Mouse (Mus musculus) layer of hippocampus, adult 2 months (tissue): Measurements from ENCODE around the gene Agbl4. TPM values are rescaled to one million over a fixed set of nuclear protein-coding genes. Genes with fewer than 3 reads are reported as not detected.

Experiments
- DNase-seq, 2 experiments: peaks; one replicate each; pipeline ENCODE4 v3.0.0; 2022; ENCODE audit warnings: low spot score in 2 of 2
- H3K27ac ChIP-seq: fragments of 200-600 bp; 2 replicates; pipeline ENCODE4 v1.8.1; 2022
- H3K4me3 ChIP-seq: fragments of 200-600 bp; 2 replicates; pipeline ENCODE4 v1.8.1; 2022; ENCODE audit warnings: mild to moderate bottlenecking
- CTCF ChIP-seq: fragments of 200-600 bp; conservative IDR thresholded peaks from 2 replicates; pipeline ENCODE4 v1.8.1; 2022; ENCODE audit warnings: antibody characterized with exemption, mild to moderate bottlenecking, moderate library complexity
- total RNA-seq, 2 experiments: library from RNA; stranded (reverse); gene quantifications; 2 replicates each; pipeline ENCODE4 v1.2.3; 2021

Agbl4 gene
- total RNA-seq, 2 experiments from 2014 or later, result 13.5 to 15.7 TPM

DNA sequence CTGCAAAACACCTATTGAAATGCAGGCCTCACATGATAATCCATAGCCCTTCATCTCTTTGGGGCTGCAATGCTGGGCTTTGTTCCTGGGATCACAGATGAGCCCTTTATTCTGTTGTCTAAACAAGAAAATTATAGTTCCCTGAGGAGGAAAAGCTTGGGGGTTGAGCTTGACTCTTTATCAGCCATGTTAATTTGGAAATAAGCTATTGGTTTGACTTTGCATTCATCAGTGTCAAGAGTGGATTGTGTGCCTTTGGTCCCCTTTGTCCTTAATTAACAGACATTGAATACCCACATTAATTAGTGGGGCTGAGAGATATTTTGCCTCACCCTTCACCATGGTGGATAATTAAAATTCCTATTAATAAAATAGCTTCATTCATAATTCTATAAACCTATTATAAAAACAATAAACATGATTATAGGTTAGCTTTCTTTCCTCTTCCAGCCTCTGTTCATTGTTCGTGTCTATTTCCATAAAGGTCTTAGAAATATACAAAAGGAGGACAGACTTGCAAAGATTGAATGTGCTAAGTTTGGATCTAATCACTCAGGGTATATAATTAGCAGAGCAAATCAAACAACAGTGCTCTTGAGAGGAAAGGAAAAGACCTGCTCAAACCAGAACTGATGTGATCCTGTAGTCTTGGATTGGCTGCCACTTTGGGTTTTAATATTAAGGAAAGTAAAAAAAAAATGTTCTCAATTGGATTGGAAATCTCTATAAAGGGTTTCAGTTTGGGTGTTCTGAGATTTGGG, 607.4 kb downstream of the Agbl4 start:
- no peak for TF ChIP-seq CTCF
- DNase-seq, result no peak
- H3K4me3 ChIP-seq, result no peak overlapping the region
- no peak overlapping the region for H3K27ac ChIP-seq

DNA sequence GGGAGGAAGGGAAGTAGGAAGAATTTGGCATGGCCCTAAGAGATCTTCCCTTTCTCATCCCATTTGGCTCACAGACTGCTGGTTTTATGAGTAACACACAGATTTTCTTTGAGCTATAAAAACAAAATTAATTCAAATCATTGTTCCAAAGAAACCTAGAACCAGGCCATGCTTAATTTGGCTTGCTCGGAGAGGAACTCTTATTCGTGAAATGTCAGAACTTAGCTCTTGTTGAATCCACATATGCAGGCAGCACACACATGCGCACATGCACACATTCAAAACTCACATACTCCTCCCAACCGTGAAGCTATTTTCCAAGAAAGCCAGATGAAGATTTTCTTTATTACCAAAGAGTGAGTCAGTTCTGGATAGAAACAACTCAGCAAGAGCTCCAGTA, 621.9 kb downstream of the Agbl4 start:
- no peak for TF ChIP-seq CTCF
- Histone ChIP-seq H3K27ac (peak overlapping the region; percentile 11; the same call in 1 of the 2 replicates), H3K4me3 (no peak overlapping the region)
- DNase-seq, result peak in 1 of 2 experiments; percentile 61

DNA sequence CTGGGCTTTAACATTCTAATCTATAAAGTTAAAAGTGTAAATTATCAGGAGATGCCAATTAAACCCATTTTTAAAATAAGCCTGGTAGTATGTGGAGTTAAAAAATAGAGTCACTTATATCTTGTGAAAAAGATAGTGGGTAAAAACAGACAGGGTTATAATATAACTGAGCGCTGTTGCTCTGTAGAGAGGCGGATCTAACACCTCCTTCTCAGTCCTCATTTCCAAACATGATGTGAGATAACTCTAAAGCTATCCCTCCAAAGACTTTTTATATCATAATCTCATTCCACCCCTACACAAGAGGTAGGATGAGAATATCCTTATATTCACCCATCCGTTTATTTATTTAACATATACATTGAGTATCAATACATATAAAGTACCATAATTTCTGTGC, 669.9 kb downstream of the Agbl4 start:
- Histone ChIP-seq H3K27ac (no peak overlapping the region), H3K4me3 (no peak overlapping the region)
- no peak for DNase-seq
- TF ChIP-seq CTCF, result no peak

DNA sequence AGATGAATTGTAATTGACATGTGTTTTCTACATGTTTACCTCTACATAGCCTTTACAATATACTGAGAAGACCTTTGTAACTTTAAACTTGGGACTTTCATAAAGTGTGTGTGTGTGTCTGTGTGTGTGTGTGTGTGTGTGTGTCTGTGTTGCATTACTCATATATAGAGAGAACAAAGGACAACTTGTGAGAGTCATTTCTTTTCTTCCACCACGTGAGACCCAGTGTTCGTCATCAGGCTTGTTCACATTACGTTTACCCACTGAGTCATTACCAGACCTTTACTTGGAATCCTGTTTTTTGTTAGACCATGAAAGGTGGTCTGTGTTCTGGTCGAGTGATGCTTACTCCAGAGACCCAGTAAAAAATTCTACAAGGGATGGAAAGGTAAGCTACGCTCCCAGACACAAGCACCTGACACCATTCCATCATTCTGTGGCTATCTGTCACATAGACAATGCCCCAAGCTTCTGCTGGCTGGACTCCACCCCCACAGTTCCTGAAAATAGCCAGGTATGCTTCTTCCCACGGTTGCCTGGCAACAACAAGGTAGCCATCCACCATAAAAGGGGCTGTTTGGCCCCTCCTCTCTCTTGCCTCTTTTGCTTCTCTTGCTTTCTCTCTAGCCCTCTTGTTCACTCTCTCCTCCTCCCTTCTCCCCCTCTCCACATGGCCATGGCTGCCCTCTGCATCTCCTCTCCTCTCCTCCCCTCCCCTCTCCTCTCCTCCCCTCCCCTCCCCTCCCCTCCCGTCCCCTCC, 676.5 kb downstream of the Agbl4 start:
- no peak for DNase-seq
- TF ChIP-seq CTCF, result no peak
- H3K4me3 ChIP-seq, result no peak overlapping the region
- no peak overlapping the region for H3K27ac ChIP-seq

DNA sequence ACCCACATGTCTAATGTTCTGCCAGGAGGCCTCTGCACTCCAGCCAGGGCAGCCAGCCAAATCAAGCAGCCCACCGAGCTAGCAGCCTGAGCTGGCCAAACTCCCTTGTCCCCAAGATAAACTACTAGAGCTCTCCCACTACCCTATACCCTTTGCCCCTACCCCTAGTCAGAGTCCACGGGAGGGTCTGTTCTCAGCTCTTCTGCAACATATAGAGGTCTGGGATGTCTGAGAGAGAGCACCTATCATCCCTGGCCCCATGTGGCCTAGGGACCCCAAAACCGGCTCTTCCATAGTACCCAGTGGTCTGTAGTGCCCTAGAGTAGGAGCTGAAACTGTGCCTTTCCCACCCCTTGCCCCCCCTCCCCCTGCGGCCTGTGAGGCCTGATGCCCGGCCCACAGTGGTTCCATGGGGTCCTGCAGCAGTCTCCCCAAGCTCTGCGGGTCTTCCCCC, 677.3 kb downstream of the Agbl4 start:
- DNase-seq, result no peak
- no peak overlapping the region for H3K27ac ChIP-seq
- TF ChIP-seq CTCF, result no peak

DNA sequence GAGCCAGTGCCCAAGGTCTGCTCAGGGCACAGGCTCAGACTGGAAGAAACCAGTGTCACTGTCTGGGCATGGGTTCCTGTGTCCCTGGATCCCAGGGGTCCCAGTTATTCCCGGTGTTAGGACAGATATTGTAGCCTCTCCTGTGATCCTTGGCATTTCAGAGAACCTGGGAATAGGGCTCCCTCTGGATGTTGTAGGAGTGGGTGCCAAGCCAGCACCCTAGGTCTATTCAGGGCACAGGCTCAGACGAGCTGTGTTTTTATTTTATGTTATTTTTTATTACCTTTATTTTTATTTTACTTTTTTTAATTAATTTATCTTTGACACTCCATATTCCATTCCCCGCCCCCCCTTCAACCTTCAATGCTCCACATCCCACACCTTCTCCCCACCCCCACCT, 680.3 kb downstream of the Agbl4 start:
- no peak for DNase-seq
- TF ChIP-seq CTCF, result no peak
- H3K4me3 ChIP-seq, result no peak overlapping the region
- H3K27ac ChIP-seq, result no peak overlapping the region

More for the DNA sequence above, 677.3 kb downstream of the Agbl4 start:
- no peak overlapping the region for H3K4me3 ChIP-seq

DNA sequence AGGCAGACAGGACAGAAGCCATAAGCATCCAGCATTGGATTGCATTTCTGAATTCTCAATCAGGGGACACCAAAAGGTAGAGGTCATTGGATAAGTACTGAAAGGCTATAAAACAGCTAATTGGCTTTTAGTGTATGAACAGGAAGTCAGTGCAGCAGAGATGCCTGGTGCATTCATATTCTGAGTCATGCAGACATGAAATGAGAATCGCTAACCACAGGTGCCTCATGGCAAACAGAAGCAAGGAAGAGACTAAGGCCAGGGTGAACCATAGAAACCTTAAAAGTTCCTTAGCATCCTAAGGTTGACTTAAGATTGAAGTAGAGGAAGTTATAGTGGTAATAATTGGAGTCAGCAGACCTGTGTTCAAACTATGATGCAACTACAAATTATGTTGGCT, 687.9 kb downstream of the Agbl4 start:
- no peak for DNase-seq
- Histone ChIP-seq H3K27ac (no peak overlapping the region), H3K4me3 (no peak overlapping the region)
- no peak for TF ChIP-seq CTCF

DNA sequence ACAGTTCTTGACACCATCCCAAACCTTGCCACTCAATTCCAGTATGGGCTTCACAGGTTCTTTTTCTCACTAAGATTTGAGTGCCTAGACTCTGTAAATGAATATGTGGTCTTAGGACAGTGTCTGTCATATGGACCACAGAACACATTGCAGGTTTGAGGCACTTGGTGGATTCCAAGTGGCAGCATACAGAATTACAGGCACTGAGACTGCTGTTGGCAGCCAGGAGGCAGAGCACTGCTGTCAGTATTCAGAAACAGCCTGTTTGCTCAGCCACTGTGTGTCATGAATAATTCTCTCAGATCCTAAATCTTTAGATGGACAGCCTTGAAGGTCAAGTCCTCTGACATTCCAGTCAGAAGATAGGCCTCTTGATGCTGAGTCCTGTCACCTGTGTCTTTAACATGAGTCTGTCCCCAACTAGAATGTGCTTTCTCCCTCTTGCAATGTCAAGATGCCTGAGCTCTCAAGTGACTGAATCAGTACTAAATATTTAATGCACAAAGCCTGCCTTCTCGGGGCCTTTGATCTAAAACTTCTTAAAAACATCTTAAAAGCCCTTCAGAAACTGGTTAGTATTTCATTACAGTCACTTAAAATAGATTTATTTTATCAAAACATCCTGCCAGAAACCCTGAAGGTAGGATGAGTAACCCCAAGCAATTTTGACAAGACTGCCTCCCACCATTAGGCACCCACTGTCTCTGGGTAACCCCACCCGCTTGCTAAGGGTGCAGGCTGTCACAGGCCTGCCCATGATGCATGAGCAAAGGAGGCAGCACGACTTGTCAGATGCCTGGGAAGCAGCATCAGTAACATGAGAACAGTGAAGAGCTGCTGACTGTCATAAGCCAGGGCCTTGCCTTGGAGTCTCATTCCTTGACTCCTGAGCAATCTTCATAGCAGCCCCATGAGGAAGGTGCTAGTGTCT, 739.0 kb downstream of the Agbl4 start:
- peak in 1 of 2 experiments; percentile 1 for DNase-seq
- Histone ChIP-seq H3K27ac (no peak overlapping the region), H3K4me3 (no peak overlapping the region)
- TF ChIP-seq CTCF, result peak; percentile 61

DNA sequence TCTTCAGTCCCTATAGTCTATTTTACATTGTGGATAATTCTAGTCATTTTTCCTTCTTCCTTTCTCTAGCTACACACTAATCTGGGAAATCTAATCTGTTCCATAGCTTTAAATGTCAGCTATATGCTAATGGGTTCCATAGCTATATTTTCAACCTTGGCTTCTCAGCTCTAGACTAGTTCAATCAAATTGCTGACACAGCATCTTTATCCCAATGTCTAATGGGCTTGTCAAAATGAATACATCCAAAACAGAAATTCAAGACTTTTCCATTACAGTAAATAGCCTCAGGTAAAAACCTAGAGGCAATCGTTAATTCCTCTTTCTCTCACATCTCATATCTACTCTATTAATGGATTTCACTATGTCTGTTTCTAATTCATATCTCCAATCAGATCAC, 750.3 kb downstream of the Agbl4 start:
- DNase-seq, result no peak
- Histone ChIP-seq H3K4me3 (no peak overlapping the region), H3K27ac (no peak overlapping the region)
- TF ChIP-seq CTCF, result no peak

DNA sequence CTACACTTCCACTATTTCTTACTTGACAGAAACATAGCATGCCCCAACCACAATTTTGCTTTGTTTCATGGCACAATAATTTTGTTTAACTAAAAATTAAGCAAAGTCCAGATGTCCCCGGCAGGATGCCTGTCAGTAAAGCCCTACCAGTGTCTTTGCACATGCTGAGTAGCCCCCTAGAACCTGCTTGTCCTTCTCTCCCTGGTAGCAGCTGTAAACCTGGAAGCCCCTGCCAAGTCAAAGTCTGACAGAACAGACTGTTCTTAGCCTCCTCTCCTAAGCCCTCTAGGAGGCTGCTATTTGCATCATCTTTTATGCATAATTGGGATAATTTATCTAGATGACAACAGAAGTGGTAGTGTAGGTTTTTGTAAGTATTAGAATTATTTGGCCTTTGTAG, 758.4 kb downstream of the Agbl4 start:
- Histone ChIP-seq H3K27ac (no peak overlapping the region), H3K4me3 (no peak overlapping the region)
- no peak for TF ChIP-seq CTCF
- no peak for DNase-seq

DNA sequence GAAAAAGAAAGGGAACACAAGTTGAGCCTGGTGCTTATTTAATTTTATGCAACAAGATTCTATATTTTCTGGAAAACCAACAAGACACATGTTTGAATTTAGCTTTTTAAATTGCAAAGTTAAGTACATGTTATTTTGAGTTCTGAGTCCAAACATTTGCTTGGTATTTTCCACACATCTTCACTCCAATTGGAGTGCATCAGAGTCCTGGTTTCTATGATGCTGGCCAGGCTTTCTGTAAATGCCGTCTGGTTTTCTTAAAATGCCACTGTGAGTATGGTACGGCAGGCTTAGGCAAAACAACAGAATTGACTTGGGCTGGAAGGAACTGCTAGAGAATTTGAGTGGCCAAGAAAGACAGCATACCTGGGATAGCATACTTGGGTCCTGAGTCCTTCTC, 784.0 kb downstream of the Agbl4 start:
- no peak overlapping the region for H3K27ac ChIP-seq
- TF ChIP-seq CTCF, result no peak
- no peak overlapping the region for H3K4me3 ChIP-seq
- peak; percentile 5 to 10 for DNase-seq

DNA sequence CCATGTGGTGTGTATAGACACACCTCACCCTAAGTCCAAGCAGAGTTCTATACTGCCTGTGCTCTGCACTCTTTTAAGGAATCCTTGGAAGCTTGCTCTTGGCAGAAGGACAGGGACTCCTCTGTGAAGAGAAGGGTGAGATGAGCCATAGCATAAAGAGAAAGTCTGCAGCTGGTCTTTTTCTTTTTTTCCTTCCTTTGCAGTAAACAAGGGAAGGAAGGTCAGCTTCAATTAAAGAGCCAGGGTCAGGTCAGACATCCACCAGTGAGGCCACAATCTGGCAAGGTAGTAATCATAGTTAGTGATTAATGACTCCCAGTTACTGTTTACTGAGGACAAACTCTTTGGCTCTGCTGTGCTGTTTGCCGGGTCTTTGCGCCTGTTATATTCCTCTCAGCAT, 802.6 kb downstream of the Agbl4 start:
- no peak for TF ChIP-seq CTCF
- DNase-seq, result no peak
- Histone ChIP-seq H3K4me3 (no peak overlapping the region), H3K27ac (no peak overlapping the region)
